Mouse (Mus musculus) intestine, embryonic 16.5 days (tissue): ENCODE measurements around the gene Spata6. TPM values are rescaled to one million over a fixed set of nuclear protein-coding genes. Genes with fewer than 3 reads are reported as not detected.

Source experiments
- ATAC-seq: fragments of 200-750 bp; cut with Nextera tagmentation; 2 replicates; pipeline ENCODE4 v1.8.0; 2017; ENCODE audit warnings: moderate TSS enrichment, moderate library complexity
- H3K27ac ChIP-seq: fragments of 300-500 bp; sonication (generic); 2 replicates; pipeline ENCODE4 v1.5.1; 2014; ENCODE audit warnings: mild to moderate bottlenecking, low read length
- H3K27me3 ChIP-seq: fragments of 300-500 bp; sonication (generic); replicated peaks from 2 replicates; pipeline ENCODE4 v1.6.1; 2014; ENCODE audit warnings: low read length, control low read depth, mixed read lengths; ENCODE audit not compliant: control insufficient read depth, insufficient read depth
- H3K36me3 ChIP-seq: fragments of 300-500 bp; sonication (generic); 2 replicates; pipeline ENCODE4 v1.6.1; 2014; ENCODE audit warnings: low read length, control low read depth; ENCODE audit not compliant: control insufficient read depth, insufficient read depth
- H3K4me1 ChIP-seq: fragments of 300-500 bp; sonication (generic); 2 replicates; pipeline ENCODE4 v1.6.1; 2014; ENCODE audit warnings: low read length, control low read depth, mixed read lengths; ENCODE audit not compliant: control insufficient read depth, insufficient read depth
- H3K4me2 ChIP-seq: fragments of 300-500 bp; sonication (generic); 2 replicates; pipeline ENCODE4 v1.6.1; 2014; ENCODE audit warnings: low read depth, low read length, control low read depth
- H3K4me3 ChIP-seq: fragments of 300-500 bp; sonication (generic); 2 replicates; pipeline ENCODE4 v1.5.1; 2014; ENCODE audit warnings: mild to moderate bottlenecking, low read length
- H3K9ac ChIP-seq: fragments of 300-500 bp; sonication (generic); 2 replicates; pipeline ENCODE4 v1.6.1; 2014; ENCODE audit warnings: low read depth, low read length
- H3K9me3 ChIP-seq: fragments of 300-500 bp; sonication (generic); 2 replicates; pipeline ENCODE4 v1.6.1; 2016; ENCODE audit warnings: low read length, control low read depth; ENCODE audit not compliant: control insufficient read depth
- WGBS: fragments of 180-500 bp; shearing (Covaris S2); extraction: QIAGEN DNeasy Blood & Tissue Kit; methylation state at CpG from one replicate; pipeline ENCODE4 v1.1.7; 2014; 5-methylcytosine and 5-hydroxymethylcytosine counted together
- polyA plus RNA-seq: library from polyadenylated mRNA; unstranded; fragments of >200 nt; fragmentation: Nextera tagmentation; extraction: Ambion mirVana; gene quantifications from 2 replicates; pipeline ENCODE4 v1.2.1, GENCODE M21; 2015

The Spata6 gene
- polyA plus RNA-seq = 13.5 and 14.0 TPM in 2 replicates

GRCm38 (mm10) chr4:111719776-111720661 lies at the start of gene Spata6:
Spata6 (plus strand) TSS chr4:111719984.
- peak within 1 kb of the TSS; percentile 73 for H3K9ac ChIP-seq
- ATAC-seq = peak; percentile 99
- H3K9me3 ChIP-seq = no peaks in the 10 kb centered on the region
- under 1% methylated on average over 48 of the region's 50 CpGs for WGBS
- H3K4me2 ChIP-seq = peak within 1 kb of the TSS; percentile 70
- H3K4me1 ChIP-seq = peaks cover 4% of the 10 kb centered on the region
- no peaks in the 10 kb centered on the region for H3K27me3 ChIP-seq
- peak within 1 kb of the TSS; percentile 65 for H3K4me3 ChIP-seq
- peak within 1 kb of the TSS; percentile 62 for H3K27ac ChIP-seq
- no peaks in the 10 kb centered on the region for H3K36me3 ChIP-seq

GRCm38 (mm10) chr4:111670566-111671421 lies 49.0 kb upstream of the Spata6 start:
- ATAC-seq = peak; percentile 85
- Histone ChIP-seq H3K9ac (no peak overlapping the region), H3K9me3 (no peaks in the 10 kb centered on the region), H3K36me3 (no peaks in the 10 kb centered on the region), H3K27me3 (no peaks in the 10 kb centered on the region), H3K4me3 (no peak overlapping the region), H3K4me2 (no peak overlapping the region), H3K4me1 (peaks cover 12% of the 10 kb centered on the region), H3K27ac (peak overlapping the region; percentile 77)
- WGBS = 19% methylated on average over 12 of the region's 12 CpGs

- ATAC-seq = no peak
- peak overlapping the region; percentile 77 for H3K27ac ChIP-seq
Measured at GRCm38 (mm10) chr4:111671440-111671839, 48.3 kb upstream of the Spata6 start.

GRCm38 (mm10) chr4:111673904-111674303 lies 45.9 kb upstream of the Spata6 start:
- no peak overlapping the region for H3K4me3 ChIP-seq
- no peaks in the 10 kb centered on the region for H3K27me3 ChIP-seq
- no peak overlapping the region for H3K9ac ChIP-seq
- H3K36me3 ChIP-seq = no peaks in the 10 kb centered on the region
- H3K9me3 ChIP-seq = no peaks in the 10 kb centered on the region
- peaks cover 12% of the 10 kb centered on the region for H3K4me1 ChIP-seq
- ATAC-seq = no peak
- H3K27ac ChIP-seq = no peak overlapping the region
- H3K4me2 ChIP-seq = no peak overlapping the region

More at GRCm38 (mm10) chr4:111671440-111671839, 48.3 kb upstream of the Spata6 start:
- H3K9me3 ChIP-seq = no peaks in the 10 kb centered on the region
- no peak overlapping the region for H3K9ac ChIP-seq
- H3K4me3 ChIP-seq = no peak overlapping the region
- H3K4me1 ChIP-seq = peaks cover 12% of the 10 kb centered on the region
- WGBS = 38% methylated on average over 4 of the region's 4 CpGs
- H3K27me3 ChIP-seq = no peaks in the 10 kb centered on the region
- no peaks in the 10 kb centered on the region for H3K36me3 ChIP-seq
- no peak overlapping the region for H3K4me2 ChIP-seq

GRCm38 (mm10) chr4:111681926-111682325 lies 37.9 kb upstream of the Spata6 start:
- no peak overlapping the region for H3K27ac ChIP-seq
- 78% methylated on average over 5 of the region's 5 CpGs for WGBS

GRCm38 (mm10) chr4:111682793-111683192 lies 37.0 kb upstream of the Spata6 start:
- H3K9me3 ChIP-seq = no peaks in the 10 kb centered on the region
- no peaks in the 10 kb centered on the region for H3K27me3 ChIP-seq
- ATAC-seq = no peak
- WGBS = 75% methylated on average over 3 of the region's 3 CpGs
- H3K9ac ChIP-seq = no peak overlapping the region
- no peak overlapping the region for H3K4me2 ChIP-seq
- no peak overlapping the region for H3K27ac ChIP-seq
- H3K36me3 ChIP-seq = no peaks in the 10 kb centered on the region
- H3K4me1 ChIP-seq = no peaks in the 10 kb centered on the region
- no peak overlapping the region for H3K4me3 ChIP-seq

More at GRCm38 (mm10) chr4:111681926-111682325, 37.9 kb upstream of the Spata6 start:
- no peak overlapping the region for H3K4me2 ChIP-seq
- no peaks in the 10 kb centered on the region for H3K9me3 ChIP-seq
- H3K4me1 ChIP-seq = no peaks in the 10 kb centered on the region
- no peak overlapping the region for H3K4me3 ChIP-seq
- ATAC-seq = no peak
- H3K27me3 ChIP-seq = no peaks in the 10 kb centered on the region
- no peak overlapping the region for H3K9ac ChIP-seq
- no peaks in the 10 kb centered on the region for H3K36me3 ChIP-seq

GRCm38 (mm10) chr4:111683843-111684242 lies 35.9 kb upstream of the Spata6 start:
- H3K4me2 ChIP-seq = no peak overlapping the region
- no peak for ATAC-seq

GRCm38 (mm10) chr4:111685951-111686350 lies 33.8 kb upstream of the Spata6 start:
- H3K9me3 ChIP-seq = no peaks in the 10 kb centered on the region
- no peaks in the 10 kb centered on the region for H3K27me3 ChIP-seq
- no peak overlapping the region for H3K27ac ChIP-seq
- 81% methylated on average over 2 of the region's 2 CpGs for WGBS
- ATAC-seq = no peak
- no peak overlapping the region for H3K4me3 ChIP-seq
- no peak overlapping the region for H3K9ac ChIP-seq
- H3K4me1 ChIP-seq = no peaks in the 10 kb centered on the region
- H3K36me3 ChIP-seq = no peaks in the 10 kb centered on the region
- no peak overlapping the region for H3K4me2 ChIP-seq

More at GRCm38 (mm10) chr4:111683843-111684242, 35.9 kb upstream of the Spata6 start:
- 57% methylated on average over 5 of the region's 5 CpGs for WGBS
- H3K36me3 ChIP-seq = no peaks in the 10 kb centered on the region
- H3K9me3 ChIP-seq = no peaks in the 10 kb centered on the region
- no peaks in the 10 kb centered on the region for H3K4me1 ChIP-seq
- H3K9ac ChIP-seq = no peak overlapping the region
- no peak overlapping the region for H3K27ac ChIP-seq
- H3K27me3 ChIP-seq = no peaks in the 10 kb centered on the region
- no peak overlapping the region for H3K4me3 ChIP-seq

GRCm38 (mm10) chr4:111686951-111687350 lies 32.8 kb upstream of the Spata6 start:
- Histone ChIP-seq H3K9ac (0 out of 2 replicates have a peak overlapping the region, but pooled peaks have one; percentile 26), H3K27ac (no peak overlapping the region), H3K4me1 (no peaks in the 10 kb centered on the region), H3K4me3 (no peak overlapping the region), H3K36me3 (no peaks in the 10 kb centered on the region), H3K9me3 (no peaks in the 10 kb centered on the region), H3K4me2 (peak overlapping the region; percentile 47), H3K27me3 (no peaks in the 10 kb centered on the region)
- 10% methylated on average over 9 of the region's 9 CpGs for WGBS
- ATAC-seq = peak; percentile 80
